Mouse (Mus musculus): ENCODE data around the gene Zfp989. TPM values are rescaled to one million over a fixed set of nuclear protein-coding genes. Genes with fewer than 3 reads are reported as not detected.
"Not testable (repeated sequence)": the region's sequence is repeated elsewhere in the genome, so short reads cannot be mapped to it uniquely, and the experiment has no call there.

The Zfp989 gene
- not detected for total RNA-seq (2021)
- long read RNA-seq, experiment 1 = 0 reads
- long read RNA-seq, experiment 2 = 0 reads

- DNase-seq (ENCODE audit: low spot score in 2 of 2) = not testable (repeated sequence)
Observed at GRCm38 (mm10) chr4:146971757-146972156, at the start of gene Zfp989. Gene Zfp989 (plus strand): TSS chr4:146971976.

GRCm38 (mm10) chr4:146932311-146933082 is 39.3 kb upstream of the Zfp989 start:
- DNase-seq (ENCODE audit: low spot score in 2 of 2) = no peak

GRCm38 (mm10) chr4:146941691-146942090 is 30.1 kb upstream of the Zfp989 start:
- not testable (repeated sequence) for DNase-seq (ENCODE audit: low spot score in 2 of 2)

- DNase-seq (ENCODE audit: low spot score in 2 of 2) = not testable (repeated sequence)
Observed at GRCm38 (mm10) chr4:146976581-146976980, 4.8 kb downstream of the Zfp989 start.

- DNase-seq (ENCODE audit: low spot score in 2 of 2) = not testable (repeated sequence)
Observed at GRCm38 (mm10) chr4:147018400-147018799, 46.6 kb downstream of the Zfp989 start.

- DNase-seq (ENCODE audit: low spot score in 2 of 2) = not testable (repeated sequence)
Observed at GRCm38 (mm10) chr4:147021550-147021949, 49.8 kb downstream of the Zfp989 start, which contains the start of gene Rex2. Gene Rex2 (plus strand): TSS chr4:147021850.

GRCm38 (mm10) chr4:147026374-147026773 is 54.6 kb downstream of the Zfp989 start:
- DNase-seq (ENCODE audit: low spot score in 2 of 2) = not testable (repeated sequence)

GRCm38 (mm10) chr4:147031308-147032036 is 59.7 kb downstream of the Zfp989 start:
- DNase-seq (ENCODE audit: low spot score in 2 of 2) = not testable (repeated sequence)

Other genes with a start within 250 kb of the Zfp989 start
- not detected for gene Gm21411, start 62.4 kb upstream of the Zfp989 start, total RNA-seq (2021)
- under 1 TPM; 0.29 to 0.30 TPM for gene Rex2, start 49.9 kb downstream of the Zfp989 start, total RNA-seq (2021)
- gene Zfp991, start 160.1 kb downstream of the Zfp989 start, total RNA-seq (2021) = 1 to 10 TPM; 7.5 to 8.4 TPM

All from layer of hippocampus, postnatal 14 days (tissue).